Mouse (Mus musculus) urinary bladder, postnatal 14 days (tissue): ENCODE measurements around the gene Cyp2t4.

ENCODE experiments used
- DNase-seq: peaks from one replicate; pipeline ENCODE4 v3.0.0; 2021; ENCODE audit warnings: low spot score

The Cyp2t4 gene

DNA sequence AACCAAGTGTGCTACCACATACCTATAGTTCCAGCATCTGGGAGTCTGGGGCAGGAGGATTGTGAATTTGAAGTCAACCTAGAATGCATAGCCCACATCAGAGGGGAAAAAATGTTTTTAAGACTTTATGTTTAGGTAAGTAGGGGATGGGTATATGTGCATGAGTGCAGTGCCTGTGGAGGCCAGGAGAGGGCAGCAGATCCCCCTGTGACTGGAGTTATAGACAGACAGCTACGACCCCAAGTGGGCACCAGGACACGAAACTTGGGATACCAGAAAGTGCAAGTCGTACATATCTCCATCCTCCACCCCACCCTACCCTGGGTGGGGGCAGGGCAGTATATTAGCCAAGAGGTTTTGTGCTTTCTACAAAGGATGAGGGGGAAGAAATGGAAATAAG, 31.4 kb downstream of the Cyp2t4 start:
- DNase-seq = no peak

DNA sequence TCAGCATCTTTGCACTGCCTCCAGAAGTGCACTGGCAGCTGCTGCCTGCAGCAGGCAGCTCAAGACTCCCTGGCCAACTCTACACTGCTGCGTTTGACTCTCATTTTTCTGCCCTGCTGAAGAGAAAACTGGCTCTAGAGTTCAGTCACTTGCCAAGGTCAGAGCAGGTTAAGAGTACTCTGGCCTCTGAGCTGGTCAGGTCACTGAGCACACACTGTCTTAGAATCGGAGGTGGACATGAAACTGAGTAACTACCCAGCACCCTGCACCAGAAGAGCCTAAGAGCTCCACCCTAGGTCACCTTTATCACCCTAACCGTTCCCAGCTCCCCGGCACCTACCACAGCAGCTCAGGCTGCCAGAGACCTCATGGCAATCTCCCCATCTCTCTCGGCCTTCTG, 32.5 kb downstream of the Cyp2t4 start:
- DNase-seq = no peak

- DNase-seq = no peak
Observed at GRCm38 (mm10) chr7:27189271-27189931, 35.9 kb downstream of the Cyp2t4 start.

DNA sequence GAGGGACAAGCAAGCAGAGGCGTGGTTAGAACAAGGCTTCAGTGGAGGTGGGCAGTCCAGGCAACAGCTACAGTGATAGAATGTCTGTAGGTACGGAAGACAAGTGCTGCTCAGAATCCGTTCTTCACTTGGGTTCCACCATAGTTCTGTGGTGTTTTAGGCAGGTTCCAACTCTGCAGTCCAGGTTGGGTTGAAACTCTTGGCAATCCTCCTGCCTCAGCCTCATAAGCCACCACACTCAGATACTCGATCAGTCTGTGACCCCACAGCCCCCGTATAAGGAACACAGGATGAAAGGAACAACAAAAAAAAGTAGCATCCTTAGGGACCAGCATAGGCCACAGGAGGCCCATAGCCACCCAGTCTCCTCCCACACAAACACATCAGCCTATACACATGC, 38.9 kb downstream of the Cyp2t4 start:
- no peak for DNase-seq

DNA sequence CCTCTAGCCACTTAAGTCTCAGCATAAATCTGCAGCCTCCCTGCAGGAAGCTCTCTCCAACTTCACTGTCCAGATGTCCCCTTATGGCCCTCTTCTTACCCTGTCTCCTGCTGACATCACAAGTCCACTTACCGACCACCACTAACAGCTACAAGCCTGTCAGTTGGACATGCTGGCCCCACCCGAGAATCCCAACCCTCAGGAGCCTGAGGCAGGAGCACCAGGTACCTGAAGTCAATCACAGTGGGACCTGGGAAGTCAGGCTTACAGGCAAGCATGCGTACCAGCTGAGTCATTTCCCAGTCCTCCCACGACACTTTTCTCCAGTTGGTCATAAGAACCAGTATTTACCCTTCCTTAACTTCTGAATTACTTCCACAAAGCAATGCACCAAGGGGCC, 40.2 kb downstream of the Cyp2t4 start:
- DNase-seq = no peak

- DNase-seq = peak; percentile 96
Observed at GRCm38 (mm10) chr7:27195681-27196611, 42.4 kb downstream of the Cyp2t4 start, which contains the start of the genes BC024978 and Snrpa. Gene BC024978 (plus strand): TSS chr7:27195781. Gene Snrpa (minus strand): TSS chr7:27196271.

GRCm38 (mm10) chr7:27197136-27197535, 43.6 kb downstream of the Cyp2t4 start:
- no peak for DNase-seq

GRCm38 (mm10) chr7:27197634-27198033, 44.1 kb downstream of the Cyp2t4 start:
- no peak for DNase-seq

DNA sequence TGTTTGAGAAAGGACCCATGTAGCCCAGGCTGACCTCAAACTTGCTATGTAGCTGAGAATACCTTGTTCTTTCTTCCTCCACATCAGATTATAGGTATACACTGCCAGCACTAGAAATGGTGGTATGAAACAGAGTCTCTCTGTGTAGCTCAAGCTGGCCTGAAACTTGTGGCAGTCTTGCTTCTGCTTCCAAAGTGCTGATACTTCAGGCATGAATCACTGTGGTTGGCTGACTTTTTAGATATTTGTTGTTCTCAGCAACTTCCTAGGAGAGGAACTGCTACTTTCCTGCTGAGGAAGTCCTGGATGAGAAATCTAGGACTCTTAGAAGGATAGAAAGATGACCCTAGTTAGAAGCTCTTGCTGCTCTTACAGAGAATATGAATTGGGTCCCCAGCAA, 44.8 kb downstream of the Cyp2t4 start:
- DNase-seq = no peak

GRCm38 (mm10) chr7:27198779-27199178, 45.3 kb downstream of the Cyp2t4 start:
- no peak for DNase-seq

DNA sequence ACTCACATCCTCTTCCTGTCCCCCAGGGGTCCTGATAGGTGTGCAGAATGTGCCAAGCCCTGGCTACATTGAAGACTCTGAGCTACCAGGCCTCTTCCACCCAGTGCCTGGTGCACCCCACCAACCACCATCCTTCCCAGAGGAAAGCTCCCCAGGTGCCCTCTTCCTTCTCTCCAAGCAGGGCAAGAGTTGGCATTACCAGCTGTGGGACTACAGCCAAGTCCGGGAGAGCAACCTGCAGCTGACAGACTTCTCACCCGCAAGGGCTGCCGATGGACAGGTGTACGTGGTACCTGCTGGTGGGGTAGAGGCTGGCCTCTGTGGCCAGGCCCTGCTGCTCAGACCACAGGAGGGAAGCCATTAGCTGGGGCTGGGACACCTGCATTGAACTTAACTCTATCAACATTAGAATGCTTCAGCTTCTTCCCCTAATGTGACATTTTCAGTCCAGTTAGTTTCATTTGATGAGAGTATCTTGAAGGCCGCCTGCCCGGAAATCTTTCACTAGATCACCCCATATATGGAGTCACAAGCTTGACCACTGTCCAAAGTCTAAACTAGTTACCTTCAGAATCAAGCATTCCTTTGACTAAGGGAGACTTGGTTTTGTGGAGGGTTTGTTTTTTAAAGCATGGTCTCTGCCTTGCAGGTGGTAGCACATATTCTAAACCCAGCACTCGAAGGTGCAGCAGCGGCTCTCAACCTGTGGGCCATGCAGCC, 50.4 kb downstream of the Cyp2t4 start:
- DNase-seq = no peak
